Mouse (Mus musculus): ENCODE measurements at regions not wholly inside any gene's neighbourhood (a gene's known extent, or its start where the extent isn't known, plus 50 kb on each side); places are given as distances from the start of the nearest gene placed in this dataset.

GRCm38 (mm10) chr3:41469106-41469505, 86.4 kb upstream of the Jade1 start:
- Histone ChIP-seq H3K27me3 (no peaks in the 10 kb centered on the region), H3K9ac (no peak overlapping the region), H3K36me3 (no peaks in the 10 kb centered on the region), H3K4me3 (no peak overlapping the region), H3K27ac (no peak overlapping the region), H3K4me1 (no peaks in the 10 kb centered on the region), H3K4me2 (no peak overlapping the region), H3K9me3 (no peaks in the 10 kb centered on the region)
- 46% methylated on average over 6 of the region's 6 CpGs for WGBS
- no peak for ATAC-seq (ENCODE audit: insufficient number of reproducible peaks, low FRiP score, low TSS enrichment, low read depth)

- H3K4me2 ChIP-seq = no peak overlapping the region
- no peaks in the 10 kb centered on the region for H3K36me3 ChIP-seq
- H3K9me3 ChIP-seq = no peaks in the 10 kb centered on the region
- no peaks in the 10 kb centered on the region for H3K27me3 ChIP-seq
- 75% methylated on average over 1 of the region's 1 CpGs for WGBS
- H3K9ac ChIP-seq = no peak overlapping the region
- H3K4me1 ChIP-seq = 0 out of 2 replicates have a peak, but pooled peaks cover 6% of the 10 kb centered on the region
- H3K4me3 ChIP-seq = no peak overlapping the region
- no peak overlapping the region for H3K27ac ChIP-seq
- no peak for ATAC-seq (ENCODE audit: insufficient number of reproducible peaks, low FRiP score, low TSS enrichment, low read depth)
Measured at GRCm38 (mm10) chr3:41467857-41468256, 87.7 kb upstream of the Jade1 start.

- Histone ChIP-seq H3K4me3 (no peak overlapping the region), H3K4me2 (no peak overlapping the region), H3K27ac (no peak overlapping the region), H3K9ac (no peak overlapping the region), H3K9me3 (no peaks in the 10 kb centered on the region), H3K4me1 (0 out of 2 replicates have a peak, but pooled peaks cover 7% of the 10 kb centered on the region), H3K27me3 (no peaks in the 10 kb centered on the region), H3K36me3 (no peaks in the 10 kb centered on the region)
- no peak for ATAC-seq (ENCODE audit: insufficient number of reproducible peaks, low FRiP score, low TSS enrichment, low read depth)
- WGBS = 65% methylated on average over 2 of the region's 2 CpGs
Measured at GRCm38 (mm10) chr3:41465893-41466292, 89.6 kb upstream of the Jade1 start.

GRCm38 (mm10) chr3:41462953-41463644, 92.4 kb upstream of the Jade1 start:
- WGBS = 54% methylated on average over 11 of the region's 11 CpGs
- Histone ChIP-seq H3K27ac (no peak overlapping the region), H3K9ac (no peak overlapping the region), H3K4me1 (0 out of 2 replicates have a peak, but pooled peaks cover 7% of the 10 kb centered on the region), H3K36me3 (no peaks in the 10 kb centered on the region), H3K4me2 (no peak overlapping the region), H3K27me3 (no peaks in the 10 kb centered on the region), H3K9me3 (no peaks in the 10 kb centered on the region), H3K4me3 (no peak overlapping the region)
- no peak for ATAC-seq (ENCODE audit: insufficient number of reproducible peaks, low FRiP score, low TSS enrichment, low read depth)

GRCm38 (mm10) chr3:41460131-41460530, 95.4 kb upstream of the Jade1 start:
- H3K27me3 ChIP-seq = no peaks in the 10 kb centered on the region
- H3K4me3 ChIP-seq = no peak overlapping the region
- no peak overlapping the region for H3K9ac ChIP-seq
- no peak overlapping the region for H3K27ac ChIP-seq
- no peaks in the 10 kb centered on the region for H3K9me3 ChIP-seq
- ATAC-seq (ENCODE audit: insufficient number of reproducible peaks, low FRiP score, low TSS enrichment, low read depth) = no peak
- H3K4me1 ChIP-seq = 0 out of 2 replicates have a peak, but pooled peaks cover 7% of the 10 kb centered on the region
- no peaks in the 10 kb centered on the region for H3K36me3 ChIP-seq
- WGBS = 87% methylated on average over 4 of the region's 4 CpGs
- H3K4me2 ChIP-seq = no peak overlapping the region

- Histone ChIP-seq H3K4me2 (no peak overlapping the region), H3K27me3 (no peaks in the 10 kb centered on the region), H3K9me3 (no peaks in the 10 kb centered on the region), H3K36me3 (no peaks in the 10 kb centered on the region), H3K9ac (no peak overlapping the region), H3K27ac (no peak overlapping the region), H3K4me3 (no peak overlapping the region), H3K4me1 (0 out of 2 replicates have a peak, but pooled peaks cover 4% of the 10 kb centered on the region)
- no peak for ATAC-seq (ENCODE audit: insufficient number of reproducible peaks, low FRiP score, low TSS enrichment, low read depth)
- WGBS = 86% methylated on average over 6 of the region's 6 CpGs
Measured at GRCm38 (mm10) chr3:41458156-41458555, 97.4 kb upstream of the Jade1 start.

GRCm38 (mm10) chr3:41453525-41453924, 102.0 kb upstream of the Jade1 start:
- H3K4me3 ChIP-seq = no peak overlapping the region
- H3K9ac ChIP-seq = no peak overlapping the region
- no peaks in the 10 kb centered on the region for H3K36me3 ChIP-seq
- no peaks in the 10 kb centered on the region for H3K4me1 ChIP-seq
- no peak overlapping the region for H3K27ac ChIP-seq
- H3K9me3 ChIP-seq = no peaks in the 10 kb centered on the region
- no peaks in the 10 kb centered on the region for H3K27me3 ChIP-seq
- ATAC-seq (ENCODE audit: insufficient number of reproducible peaks, low FRiP score, low TSS enrichment, low read depth) = 0 out of 2 replicates have a peak, but pooled peaks have one; percentile 35
- H3K4me2 ChIP-seq = no peak overlapping the region
- 37% methylated on average over 3 of the region's 3 CpGs for WGBS

GRCm38 (mm10) chr3:41452716-41453090, 102.8 kb upstream of the Jade1 start:
- Histone ChIP-seq H3K27ac (no peak overlapping the region), H3K9me3 (no peaks in the 10 kb centered on the region), H3K27me3 (no peaks in the 10 kb centered on the region), H3K36me3 (no peaks in the 10 kb centered on the region), H3K4me3 (no peak overlapping the region), H3K4me1 (no peaks in the 10 kb centered on the region), H3K4me2 (no peak overlapping the region), H3K9ac (no peak overlapping the region)
- WGBS = 58% methylated on average over 3 of the region's 3 CpGs
- ATAC-seq (ENCODE audit: insufficient number of reproducible peaks, low FRiP score, low TSS enrichment, low read depth) = no peak

GRCm38 (mm10) chr3:41452020-41452715, 103.4 kb upstream of the Jade1 start:
- no peak overlapping the region for H3K9ac ChIP-seq

GRCm38 (mm10) chr3:41450696-41451095, 104.8 kb upstream of the Jade1 start:
- H3K4me3 ChIP-seq = no peak overlapping the region
- H3K36me3 ChIP-seq = no peaks in the 10 kb centered on the region
- no peak overlapping the region for H3K4me2 ChIP-seq
- H3K27ac ChIP-seq = no peak overlapping the region
- no peaks in the 10 kb centered on the region for H3K4me1 ChIP-seq
- 59% methylated on average over 1 of the region's 1 CpGs for WGBS
- no peaks in the 10 kb centered on the region for H3K9me3 ChIP-seq
- ATAC-seq (ENCODE audit: insufficient number of reproducible peaks, low FRiP score, low TSS enrichment, low read depth) = no peak
- H3K27me3 ChIP-seq = no peaks in the 10 kb centered on the region
- no peak overlapping the region for H3K9ac ChIP-seq

More at GRCm38 (mm10) chr3:41452020-41452715, 103.4 kb upstream of the Jade1 start:
- Histone ChIP-seq H3K4me3 (no peak overlapping the region), H3K27me3 (no peaks in the 10 kb centered on the region), H3K4me2 (no peak overlapping the region), H3K36me3 (no peaks in the 10 kb centered on the region), H3K9me3 (no peaks in the 10 kb centered on the region), H3K27ac (no peak overlapping the region), H3K4me1 (no peaks in the 10 kb centered on the region)
- WGBS = 71% methylated on average over 3 of the region's 3 CpGs
- no peak for ATAC-seq (ENCODE audit: insufficient number of reproducible peaks, low FRiP score, low TSS enrichment, low read depth)

GRCm38 (mm10) chr3:41444243-41444753, 111.2 kb upstream of the Jade1 start:
- H3K4me3 ChIP-seq = no peak overlapping the region
- no peak for ATAC-seq (ENCODE audit: insufficient number of reproducible peaks, low FRiP score, low TSS enrichment, low read depth)
- no peaks in the 10 kb centered on the region for H3K4me1 ChIP-seq
- no peaks in the 10 kb centered on the region for H3K9me3 ChIP-seq
- H3K27ac ChIP-seq = no peak overlapping the region
- H3K4me2 ChIP-seq = no peak overlapping the region
- no peaks in the 10 kb centered on the region for H3K36me3 ChIP-seq
- H3K27me3 ChIP-seq = no peaks in the 10 kb centered on the region
- H3K9ac ChIP-seq = no peak overlapping the region
- 86% methylated on average over 9 of the region's 9 CpGs for WGBS

- Histone ChIP-seq H3K9me3 (no peaks in the 10 kb centered on the region), H3K27me3 (no peaks in the 10 kb centered on the region), H3K4me2 (no peak overlapping the region), H3K4me1 (no peaks in the 10 kb centered on the region), H3K36me3 (no peaks in the 10 kb centered on the region), H3K4me3 (no peak overlapping the region), H3K9ac (no peak overlapping the region), H3K27ac (no peak overlapping the region)
- 78% methylated on average over 8 of the region's 8 CpGs for WGBS
- ATAC-seq (ENCODE audit: insufficient number of reproducible peaks, low FRiP score, low TSS enrichment, low read depth) = no peak
Measured at GRCm38 (mm10) chr3:41436238-41436637, 119.3 kb upstream of the Jade1 start.

All from limb, embryonic 15.5 days (tissue).